Mouse (Mus musculus) stomach, embryonic 16.5 days (tissue): ENCODE measurements around the gene Zbtb8a. TPM values are rescaled to one million over a fixed set of nuclear protein-coding genes. Genes with fewer than 3 reads are reported as not detected.
A peak's percentile ranks its signal among the peaks of the same experiment; 100 is the strongest.
"Not testable (repeated sequence)": the region's sequence is repeated elsewhere in the genome, so short reads cannot be mapped to it uniquely, and the experiment has no call there.

Experiments
- ATAC-seq: fragments of 200-750 bp; cut with Nextera tagmentation; 2 replicates; pipeline ENCODE4 v1.8.0; 2017; ENCODE audit warnings: moderate number of reproducible peaks, moderate TSS enrichment; ENCODE audit not compliant: insufficient read depth, low FRiP score
- H3K27ac ChIP-seq: fragments of 300-500 bp; sonication (generic); 2 replicates; pipeline ENCODE4 v1.5.1; 2014; ENCODE audit warnings: low read length
- H3K27me3 ChIP-seq: fragments of 300-500 bp; sonication (generic); 2 replicates; pipeline ENCODE4 v1.6.1; 2014; ENCODE audit warnings: low read length, control low read depth, mixed read lengths; ENCODE audit not compliant: control insufficient read depth, insufficient read depth
- H3K36me3 ChIP-seq: fragments of 300-500 bp; sonication (generic); 2 replicates; pipeline ENCODE4 v1.6.1; 2014; ENCODE audit warnings: low read length; ENCODE audit not compliant: control insufficient read depth, insufficient read depth
- H3K4me1 ChIP-seq: fragments of 300-500 bp; sonication (generic); 2 replicates; pipeline ENCODE4 v1.6.1; 2014; ENCODE audit warnings: low read length, control low read depth, mixed read lengths; ENCODE audit not compliant: control insufficient read depth, insufficient read depth
- H3K4me2 ChIP-seq: fragments of 300-500 bp; sonication (generic); 2 replicates; pipeline ENCODE4 v1.6.1; 2014; ENCODE audit warnings: low read depth, low read length, mixed read lengths
- H3K4me3 ChIP-seq: fragments of 300-500 bp; sonication (generic); replicated peaks from 2 replicates; pipeline ENCODE4 v1.5.1; 2014; ENCODE audit warnings: mild to moderate bottlenecking, low read length
- H3K9ac ChIP-seq: fragments of 300-500 bp; sonication (generic); 2 replicates; pipeline ENCODE4 v1.6.1; 2014; ENCODE audit warnings: low read length
- H3K9me3 ChIP-seq: fragments of 300-500 bp; sonication (generic); replicated peaks from 2 replicates; pipeline ENCODE4 v1.6.1; 2016; ENCODE audit warnings: low read length, control low read depth; ENCODE audit not compliant: control insufficient read depth
- WGBS: fragments of 180-500 bp; shearing (Covaris S2); extraction: QIAGEN DNeasy Blood & Tissue Kit; methylation state at CpG from one replicate; pipeline ENCODE4 v1.1.7; 2014; 5-methylcytosine and 5-hydroxymethylcytosine counted together
- polyA plus RNA-seq: library from polyadenylated mRNA; unstranded; fragments of >200 nt; fragmentation: Nextera tagmentation; extraction: Ambion mirVana; gene quantifications from 2 replicates; pipeline ENCODE4 v1.2.1, GENCODE M21; 2015

Gene Zbtb8a
- polyA plus RNA-seq, result 17.4 and 19.2 TPM in 2 replicates

DNA sequence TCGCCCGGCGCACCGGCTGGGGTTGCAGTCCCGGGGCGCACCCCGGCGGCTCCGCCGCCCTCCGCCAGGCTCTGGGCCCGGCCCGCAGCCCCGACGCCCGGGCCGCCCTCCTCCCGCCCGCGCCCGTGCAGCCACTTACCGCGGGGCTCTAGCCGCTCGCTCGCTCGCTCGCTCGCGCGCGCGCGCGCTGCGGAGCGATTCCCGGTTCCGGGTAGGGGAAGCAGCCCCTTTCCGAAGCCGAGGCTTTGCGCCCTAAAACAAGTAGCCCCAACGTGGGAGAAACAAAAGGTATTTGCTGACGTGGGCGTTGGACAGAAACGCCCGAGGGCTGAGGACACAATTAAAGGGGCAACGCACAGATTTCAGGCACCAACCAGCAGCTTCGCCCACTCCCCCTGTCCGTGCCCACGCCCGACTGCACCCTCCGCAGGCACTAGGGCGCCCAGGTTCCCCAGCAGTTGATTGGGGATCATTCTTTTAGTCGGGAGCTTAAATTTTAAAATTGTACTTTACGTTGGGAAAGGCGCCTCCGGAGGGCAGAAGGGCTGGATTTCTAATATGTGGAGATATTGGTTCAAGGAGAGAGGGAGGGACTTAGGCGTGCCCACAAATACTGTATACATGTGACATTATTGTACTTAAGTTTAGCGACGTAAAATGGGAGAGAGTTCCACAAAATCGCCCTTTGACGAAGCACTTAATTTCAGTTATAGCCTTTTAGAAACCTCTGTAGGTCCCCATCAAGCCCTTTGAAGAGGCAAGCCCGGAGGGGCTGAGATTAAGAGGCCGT is at the start of gene Zbtb8a:
Gene Zbtb8a, minus strand, starts transcription at position 516 of the 790 bp plus-strand sequence.
- 1% methylated on average over 64 of the region's 65 CpGs for WGBS
- ATAC-seq, result peak; percentile 63; the same call in 1 of the 2 replicates
- H3K36me3 ChIP-seq, result no peaks in the 10 kb centered on the region

DNA sequence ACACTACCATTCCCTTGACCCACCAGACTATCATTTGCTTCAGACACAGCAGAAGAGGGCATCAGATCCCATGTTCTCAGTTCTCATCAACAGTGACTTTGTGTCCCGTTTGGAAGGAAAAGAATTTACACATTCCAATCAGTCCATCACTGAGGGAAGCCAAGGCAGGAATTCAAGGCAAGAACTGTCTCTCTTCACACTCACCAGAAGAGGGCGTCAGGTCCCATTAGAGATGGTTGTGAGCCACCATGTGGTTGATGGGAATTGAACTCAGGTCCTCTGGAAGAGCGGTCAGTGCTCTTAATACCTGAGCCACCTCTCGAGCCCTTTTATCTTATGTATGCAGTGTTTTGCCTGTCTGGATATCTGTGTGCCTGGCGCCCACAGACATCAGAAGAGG is 40.4 kb upstream of the Zbtb8a start:
- ATAC-seq, result no peak
- Histone ChIP-seq H3K27ac (no peak overlapping the region), H3K36me3 (no peaks in the 10 kb centered on the region), H3K27me3 (no peaks in the 10 kb centered on the region), H3K4me2 (no peak overlapping the region), H3K9me3 (no peaks in the 10 kb centered on the region), H3K4me3 (no peak overlapping the region), H3K9ac (no peak overlapping the region), H3K4me1 (no peaks in the 10 kb centered on the region)
- 72% methylated on average over 5 of the region's 5 CpGs for WGBS

More for the DNA sequence above, at the start of gene Zbtb8a:
- H3K27ac ChIP-seq, result peak within 1 kb of the TSS; percentile 90
- H3K27me3 ChIP-seq, result no peaks in the 10 kb centered on the region
- H3K9me3 ChIP-seq, result no peaks in the 10 kb centered on the region
- peak within 1 kb of the TSS; percentile 95 for H3K9ac ChIP-seq
- H3K4me1 ChIP-seq, result peaks cover 13% of the 10 kb centered on the region; the same call in 1 of the 2 replicates
- H3K4me3 ChIP-seq, result peak within 1 kb of the TSS; percentile 79
- peak within 1 kb of the TSS; percentile 86 for H3K4me2 ChIP-seq

DNA sequence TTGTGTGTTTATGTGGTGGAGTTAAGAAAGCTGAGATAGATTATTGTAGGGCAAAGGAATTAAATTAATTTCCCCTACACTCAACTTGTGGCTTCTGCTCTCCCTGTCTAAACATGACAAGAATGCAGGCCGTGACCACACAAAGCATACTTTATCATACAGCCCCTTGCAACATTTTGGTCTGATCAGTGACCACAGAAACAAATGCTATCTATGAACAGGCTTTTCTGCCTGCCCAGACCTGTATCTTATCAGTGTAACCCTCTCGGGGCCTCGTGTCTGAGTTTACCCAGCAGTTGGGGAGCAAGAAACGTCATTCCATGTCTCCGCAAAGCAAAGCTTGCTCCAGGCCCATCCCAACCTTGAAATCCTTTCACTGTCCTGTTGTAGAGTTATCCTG is 38.6 kb upstream of the Zbtb8a start:
- H3K4me3 ChIP-seq, result no peak overlapping the region
- H3K9ac ChIP-seq, result no peak overlapping the region
- no peaks in the 10 kb centered on the region for H3K4me1 ChIP-seq
- ATAC-seq, result peak; percentile 37; the same call in 1 of the 2 replicates
- H3K9me3 ChIP-seq, result no peaks in the 10 kb centered on the region
- H3K27me3 ChIP-seq, result no peaks in the 10 kb centered on the region
- no peak overlapping the region for H3K27ac ChIP-seq
- WGBS, result 37% methylated on average over 5 of the region's 5 CpGs
- H3K4me2 ChIP-seq, result no peak overlapping the region
- no peaks in the 10 kb centered on the region for H3K36me3 ChIP-seq

DNA sequence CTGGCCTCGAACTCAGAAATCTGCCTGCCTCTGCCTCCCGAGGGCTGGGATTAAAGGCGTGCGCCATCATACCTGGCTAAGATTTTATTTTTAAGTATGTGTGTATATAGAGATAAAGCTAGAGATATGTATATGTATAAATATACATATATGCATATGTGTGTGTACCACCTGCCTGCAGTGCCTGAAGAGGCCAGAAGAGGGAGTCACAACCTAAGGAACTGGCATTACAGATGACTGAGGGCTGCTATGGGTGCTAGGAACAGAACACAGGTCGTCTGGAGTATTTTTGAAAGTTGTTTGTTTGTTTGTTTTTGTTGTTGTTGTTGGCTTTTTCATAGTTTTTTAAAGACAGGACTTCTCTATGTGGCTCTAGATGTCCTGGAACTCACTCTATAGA is 38.0 kb upstream of the Zbtb8a start:
- 94% methylated on average over 5 of the region's 5 CpGs for WGBS
- H3K27ac ChIP-seq, result no peak overlapping the region
- H3K9ac ChIP-seq, result no peak overlapping the region
- no peaks in the 10 kb centered on the region for H3K9me3 ChIP-seq
- H3K4me3 ChIP-seq, result no peak overlapping the region
- H3K36me3 ChIP-seq, result no peaks in the 10 kb centered on the region
- no peaks in the 10 kb centered on the region for H3K4me1 ChIP-seq
- no peaks in the 10 kb centered on the region for H3K27me3 ChIP-seq
- H3K4me2 ChIP-seq, result no peak overlapping the region
- ATAC-seq, result no peak

DNA sequence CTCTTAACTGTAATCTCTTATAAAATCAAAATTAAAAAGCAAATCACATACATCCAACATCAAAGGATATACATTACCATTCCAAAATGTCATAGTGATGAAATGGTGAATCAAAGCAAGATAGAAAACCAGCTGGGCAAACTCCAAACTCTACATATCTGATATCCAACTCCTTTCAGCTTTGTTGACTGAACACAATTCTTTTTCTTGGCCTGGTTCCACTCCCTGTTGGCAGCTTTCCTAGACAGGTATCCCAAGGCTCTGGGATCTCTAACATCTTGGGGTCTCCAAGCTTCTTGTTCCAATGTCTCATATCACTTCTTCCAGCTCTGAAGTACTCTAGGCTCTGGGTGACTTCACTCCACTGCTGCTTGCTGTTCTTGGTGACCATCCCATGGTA is 33.1 kb upstream of the Zbtb8a start:
- Histone ChIP-seq H3K9me3 (no peaks in the 10 kb centered on the region), H3K36me3 (no peaks in the 10 kb centered on the region), H3K27ac (peak overlapping the region; percentile 18; the same call in 1 of the 2 replicates), H3K4me2 (no peak overlapping the region), H3K4me1 (peaks cover 9% of the 10 kb centered on the region; the same call in 1 of the 2 replicates), H3K4me3 (no peak overlapping the region), H3K27me3 (no peaks in the 10 kb centered on the region), H3K9ac (no peak overlapping the region)
- no peak for ATAC-seq

DNA sequence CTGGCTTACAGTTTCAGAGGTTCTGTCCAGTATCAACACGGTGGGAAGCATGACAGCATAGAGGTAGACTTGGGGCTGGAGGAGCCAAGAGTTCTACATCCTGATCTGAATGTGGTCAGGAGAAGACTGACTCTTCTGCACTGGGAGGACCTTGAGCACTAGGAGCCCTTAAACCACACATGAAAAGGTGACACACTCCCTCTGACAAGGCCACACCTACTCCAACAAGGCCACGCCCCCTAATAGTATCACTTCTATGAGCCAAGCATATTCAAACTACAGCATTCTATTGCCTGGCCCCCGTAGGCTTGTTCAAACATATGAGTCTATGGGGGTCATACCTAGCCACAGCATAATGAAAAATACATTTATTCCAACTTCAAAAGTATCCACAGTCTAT is 32.6 kb upstream of the Zbtb8a start:
- peak; percentile 29; the same call in 1 of the 2 replicates for ATAC-seq
- 80% methylated on average over 3 of the region's 3 CpGs for WGBS
- H3K4me2 ChIP-seq, result not testable (repeated sequence)

DNA sequence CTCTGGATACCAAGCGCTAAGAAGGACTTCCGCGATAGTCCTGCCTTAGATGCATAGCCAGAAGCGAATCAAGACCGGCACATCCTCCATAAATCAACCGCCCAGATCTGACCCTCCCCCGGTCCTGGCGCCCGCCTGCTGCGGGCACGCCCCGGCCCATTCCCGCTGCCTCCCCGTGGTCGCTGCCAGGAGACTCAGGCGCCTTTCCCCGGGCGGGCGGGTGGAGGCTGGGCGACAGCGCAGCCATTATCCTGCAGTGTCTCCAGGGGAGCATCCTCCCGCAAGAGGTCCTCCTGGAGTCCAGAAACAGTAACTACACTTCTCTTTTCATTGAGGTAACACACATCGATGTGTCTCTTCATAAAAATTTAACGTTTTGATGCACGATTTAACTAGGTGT is 28.5 kb upstream of the Zbtb8a start:
- H3K9me3 ChIP-seq, result no peaks in the 10 kb centered on the region
- H3K9ac ChIP-seq, result peak overlapping the region; percentile 71
- peak overlapping the region; percentile 48 for H3K4me3 ChIP-seq
- ATAC-seq, result peak; percentile 80
- 2% methylated on average over 25 of the region's 25 CpGs for WGBS
- peak overlapping the region; percentile 63 for H3K4me2 ChIP-seq
- H3K36me3 ChIP-seq, result no peaks in the 10 kb centered on the region
- peaks cover 10% of the 10 kb centered on the region; the same call in 1 of the 2 replicates for H3K4me1 ChIP-seq
- H3K27me3 ChIP-seq, result no peaks in the 10 kb centered on the region
- H3K27ac ChIP-seq, result peak overlapping the region; percentile 23; the same call in 1 of the 2 replicates

More for the DNA sequence above, 32.6 kb upstream of the Zbtb8a start:
- H3K27me3 ChIP-seq, H3K36me3 ChIP-seq, H3K9me3 ChIP-seq, H3K4me1 ChIP-seq, H3K27ac ChIP-seq, H3K4me3 ChIP-seq, H3K9ac ChIP-seq: not testable (repeated sequence)

DNA sequence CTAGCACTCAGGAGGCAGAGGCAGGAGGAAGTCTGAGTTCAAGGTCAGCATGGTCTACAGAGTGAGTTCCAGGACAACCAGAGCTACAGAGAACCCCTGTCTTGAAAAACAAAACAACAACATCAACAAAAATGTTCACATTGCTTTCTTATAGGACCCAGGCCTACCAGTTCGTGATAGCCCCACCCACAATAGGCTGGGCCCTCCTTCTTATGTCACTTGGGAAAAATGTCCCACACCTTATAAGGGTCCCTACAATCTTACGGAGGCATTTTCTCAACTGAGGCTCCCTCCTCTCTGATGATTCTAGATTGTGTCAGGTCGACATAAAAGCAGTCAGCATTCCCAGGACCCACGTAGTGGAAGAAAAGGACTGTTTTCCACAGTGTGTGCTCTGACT is 21.9 kb upstream of the Zbtb8a start:
- H3K9me3 ChIP-seq, result no peaks in the 10 kb centered on the region
- no peak overlapping the region for H3K4me3 ChIP-seq
- ATAC-seq, result no peak
- H3K27ac ChIP-seq, result no peak overlapping the region
- H3K9ac ChIP-seq, result no peak overlapping the region
- no peaks in the 10 kb centered on the region for H3K36me3 ChIP-seq
- H3K4me1 ChIP-seq, result no peaks in the 10 kb centered on the region
- H3K4me2 ChIP-seq, result no peak overlapping the region
- no peaks in the 10 kb centered on the region for H3K27me3 ChIP-seq
- WGBS, result 80% methylated on average over 4 of the region's 4 CpGs

DNA sequence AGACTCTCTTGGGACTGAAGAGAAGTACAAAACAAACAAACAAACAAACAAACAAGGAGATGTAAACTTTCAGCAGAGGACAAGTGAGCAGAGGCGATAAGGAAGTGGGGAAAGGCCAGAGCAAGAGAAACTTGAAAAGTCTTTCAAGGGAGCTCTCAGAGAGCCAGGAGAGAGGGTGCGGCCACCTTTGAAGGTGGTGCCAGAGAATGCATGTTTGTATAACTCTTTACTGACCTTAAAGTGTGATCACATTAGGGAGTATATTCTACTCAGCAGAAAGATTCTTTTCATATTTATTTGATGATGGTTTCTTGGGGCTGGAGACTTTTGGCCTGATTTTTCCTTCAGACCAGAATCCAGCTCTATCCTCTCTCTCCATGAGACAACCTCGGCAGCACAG is 19.0 kb upstream of the Zbtb8a start:
- peaks cover 2% of the 10 kb centered on the region; the same call in 1 of the 2 replicates for H3K4me1 ChIP-seq
- no peaks in the 10 kb centered on the region for H3K9me3 ChIP-seq
- no peak overlapping the region for H3K27ac ChIP-seq
- H3K36me3 ChIP-seq, result no peaks in the 10 kb centered on the region
- ATAC-seq, result no peak
- H3K27me3 ChIP-seq, result no peaks in the 10 kb centered on the region
- 65% methylated on average over 3 of the region's 3 CpGs for WGBS
- H3K4me3 ChIP-seq, result no peak overlapping the region
- no peak overlapping the region for H3K9ac ChIP-seq
- no peak overlapping the region for H3K4me2 ChIP-seq
